Mouse (Mus musculus) limb, embryonic 10.5 days (tissue): ENCODE measurements around the gene Col28a1. TPM values are rescaled to one million over a fixed set of nuclear protein-coding genes. Genes with fewer than 3 reads are reported as not detected.

Experiments
- DNase-seq: peaks from one replicate; pipeline ENCODE4 v3.0.0-alpha.2; 2017; ENCODE audit warnings: low spot score
- H3K27ac ChIP-seq: fragments of 300-500 bp; sonication (generic); 2 replicates; pipeline ENCODE4 v1.5.1; 2016; ENCODE audit warnings: mild to moderate bottlenecking
- H3K27me3 ChIP-seq: fragments of 300-500 bp; sonication (generic); 2 replicates; pipeline ENCODE4 v1.6.1; 2016; ENCODE audit warnings: low read depth, mild to moderate bottlenecking; ENCODE audit not compliant: poor library complexity, severe bottlenecking
- H3K36me3 ChIP-seq: fragments of 300-500 bp; sonication (generic); 2 replicates; pipeline ENCODE4 v1.6.1; 2016; ENCODE audit warnings: mild to moderate bottlenecking, moderate library complexity
- H3K4me1 ChIP-seq: fragments of 300-500 bp; sonication (generic); 2 replicates; pipeline ENCODE4 v1.6.1; 2016
- H3K4me3 ChIP-seq: fragments of 300-500 bp; sonication (generic); 2 replicates; pipeline ENCODE4 v1.5.1; 2016; ENCODE audit warnings: mild to moderate bottlenecking, moderate library complexity
- H3K9me3 ChIP-seq: fragments of 300-500 bp; sonication (generic); replicated peaks from 2 replicates; pipeline ENCODE4 v1.6.1; 2016; ENCODE audit warnings: mild to moderate bottlenecking
- WGBS: fragments of 180-500 bp; shearing (Covaris S2); methylation state at CpG from one replicate; pipeline ENCODE4 v1.1.7; 2016; 5-methylcytosine and 5-hydroxymethylcytosine counted together
- polyA plus RNA-seq: library from polyadenylated mRNA; unstranded; fragments of >200 nt; fragmentation: Nextera tagmentation; extraction: Ambion mirVana; gene quantifications from 2 replicates; pipeline ENCODE4 v1.2.1, GENCODE M21; 2016

The Col28a1 gene
- polyA plus RNA-seq, 1 experiment from 2014 or later = 0.15 TPM

- Histone ChIP-seq H3K27me3 (no peaks in the 10 kb centered on the region), H3K4me1 (peaks cover 5% of the 10 kb centered on the region; the same call in 1 of the 2 replicates), H3K36me3 (no peaks in the 10 kb centered on the region), H3K9me3 (no peaks in the 10 kb centered on the region), H3K4me3 (no peak overlapping the region), H3K27ac (no peak overlapping the region)
- no peak for DNase-seq
- 64% methylated on average over 1 of the region's 1 CpGs for WGBS
Measured at GRCm38 (mm10) chr6:8164741-8165140, 27.7 kb downstream of the Col28a1 start.

- DNase-seq = no peak
- Histone ChIP-seq H3K36me3 (no peaks in the 10 kb centered on the region), H3K4me3 (no peak overlapping the region), H3K27ac (no peak overlapping the region), H3K4me1 (no peaks in the 10 kb centered on the region), H3K27me3 (no peaks in the 10 kb centered on the region), H3K9me3 (no peaks in the 10 kb centered on the region)
- WGBS = 61% methylated on average over 2 of the region's 2 CpGs
Measured at GRCm38 (mm10) chr6:8160001-8160400, 32.4 kb downstream of the Col28a1 start.

GRCm38 (mm10) chr6:8157121-8157520 lies 35.3 kb downstream of the Col28a1 start:
- Histone ChIP-seq H3K4me1 (no peaks in the 10 kb centered on the region), H3K27ac (no peak overlapping the region), H3K9me3 (no peaks in the 10 kb centered on the region), H3K27me3 (no peaks in the 10 kb centered on the region), H3K4me3 (no peak overlapping the region), H3K36me3 (no peaks in the 10 kb centered on the region)
- DNase-seq = no peak

- Histone ChIP-seq H3K36me3 (no peaks in the 10 kb centered on the region), H3K4me1 (peaks cover 4% of the 10 kb centered on the region; the same call in 1 of the 2 replicates), H3K4me3 (no peak overlapping the region), H3K27ac (no peak overlapping the region), H3K27me3 (no peaks in the 10 kb centered on the region), H3K9me3 (no peaks in the 10 kb centered on the region)
- 64% methylated on average over 10 of the region's 10 CpGs for WGBS
- no peak for DNase-seq
Measured at GRCm38 (mm10) chr6:8152551-8153361, 39.7 kb downstream of the Col28a1 start.

- H3K27ac ChIP-seq = peak overlapping the region; percentile 54
- no peak overlapping the region for H3K4me3 ChIP-seq
- no peaks in the 10 kb centered on the region for H3K36me3 ChIP-seq
- DNase-seq = no peak
- 71% methylated on average over 2 of the region's 2 CpGs for WGBS
- H3K9me3 ChIP-seq = no peaks in the 10 kb centered on the region
- H3K4me1 ChIP-seq = peaks cover 4% of the 10 kb centered on the region; the same call in 1 of the 2 replicates
- no peaks in the 10 kb centered on the region for H3K27me3 ChIP-seq
Measured at GRCm38 (mm10) chr6:8148916-8149315, 43.5 kb downstream of the Col28a1 start.

GRCm38 (mm10) chr6:8141881-8142280 lies 50.5 kb downstream of the Col28a1 start:
- 41% methylated on average over 1 of the region's 1 CpGs for WGBS
- no peak overlapping the region for H3K27ac ChIP-seq
- H3K36me3 ChIP-seq = no peaks in the 10 kb centered on the region
- no peak for DNase-seq
- H3K4me3 ChIP-seq = no peak overlapping the region
- no peaks in the 10 kb centered on the region for H3K4me1 ChIP-seq
- no peaks in the 10 kb centered on the region for H3K9me3 ChIP-seq
- H3K27me3 ChIP-seq = no peaks in the 10 kb centered on the region

GRCm38 (mm10) chr6:8130149-8130548 lies 62.3 kb downstream of the Col28a1 start:
- no peaks in the 10 kb centered on the region for H3K27me3 ChIP-seq
- DNase-seq = no peak
- H3K4me1 ChIP-seq = peaks cover 6% of the 10 kb centered on the region; the same call in 1 of the 2 replicates
- peak overlapping the region; percentile 36 for H3K27ac ChIP-seq
- WGBS = 81% methylated on average over 7 of the region's 7 CpGs
- no peak overlapping the region for H3K4me3 ChIP-seq
- no peaks in the 10 kb centered on the region for H3K9me3 ChIP-seq
- H3K36me3 ChIP-seq = no peaks in the 10 kb centered on the region

- H3K4me3 ChIP-seq = no peak overlapping the region
- H3K27me3 ChIP-seq = no peaks in the 10 kb centered on the region
- peaks cover 6% of the 10 kb centered on the region; the same call in 1 of the 2 replicates for H3K4me1 ChIP-seq
- DNase-seq = no peak
- H3K36me3 ChIP-seq = no peaks in the 10 kb centered on the region
- 98% methylated on average over 1 of the region's 1 CpGs for WGBS
- H3K9me3 ChIP-seq = no peaks in the 10 kb centered on the region
- no peak overlapping the region for H3K27ac ChIP-seq
Measured at GRCm38 (mm10) chr6:8128164-8128563, 64.3 kb downstream of the Col28a1 start.

GRCm38 (mm10) chr6:8126545-8126944 lies 65.9 kb downstream of the Col28a1 start:
- H3K27me3 ChIP-seq = no peaks in the 10 kb centered on the region
- no peak for DNase-seq
- H3K9me3 ChIP-seq = no peaks in the 10 kb centered on the region
- H3K4me3 ChIP-seq = no peak overlapping the region
- WGBS = 73% methylated on average over 3 of the region's 3 CpGs
- H3K4me1 ChIP-seq = peaks cover 6% of the 10 kb centered on the region; the same call in 1 of the 2 replicates
- no peak overlapping the region for H3K27ac ChIP-seq
- H3K36me3 ChIP-seq = no peaks in the 10 kb centered on the region

- WGBS = 69% methylated on average over 2 of the region's 2 CpGs
- peak overlapping the region; percentile 68 for H3K27ac ChIP-seq
- H3K27me3 ChIP-seq = no peaks in the 10 kb centered on the region
- no peaks in the 10 kb centered on the region for H3K36me3 ChIP-seq
- 0 out of 2 replicates have a peak, but pooled peaks cover 2% of the 10 kb centered on the region for H3K9me3 ChIP-seq
- peaks cover 9% of the 10 kb centered on the region; the same call in 1 of the 2 replicates for H3K4me1 ChIP-seq
- DNase-seq = no peak
- H3K4me3 ChIP-seq = no peak overlapping the region
Measured at GRCm38 (mm10) chr6:8119116-8119515, 73.3 kb downstream of the Col28a1 start.

- no peaks in the 10 kb centered on the region for H3K27me3 ChIP-seq
- 77% methylated on average over 2 of the region's 2 CpGs for WGBS
- DNase-seq = no peak
- H3K27ac ChIP-seq = peak overlapping the region; percentile 68; the same call in 1 of the 2 replicates
- no peak overlapping the region for H3K4me3 ChIP-seq
- H3K9me3 ChIP-seq = 0 out of 2 replicates have a peak, but pooled peaks cover 2% of the 10 kb centered on the region
- peaks cover 9% of the 10 kb centered on the region; the same call in 1 of the 2 replicates for H3K4me1 ChIP-seq
- no peaks in the 10 kb centered on the region for H3K36me3 ChIP-seq
Measured at GRCm38 (mm10) chr6:8118577-8118976, 73.8 kb downstream of the Col28a1 start.

- Histone ChIP-seq H3K27ac (no peak overlapping the region), H3K36me3 (no peaks in the 10 kb centered on the region), H3K9me3 (no peaks in the 10 kb centered on the region), H3K27me3 (no peaks in the 10 kb centered on the region), H3K4me1 (no peaks in the 10 kb centered on the region), H3K4me3 (no peak overlapping the region)
- WGBS = 88% methylated on average over 10 of the region's 10 CpGs
- DNase-seq = no peak
Measured at GRCm38 (mm10) chr6:8105870-8106706, 86.3 kb downstream of the Col28a1 start.

- Histone ChIP-seq H3K27ac (no peak overlapping the region), H3K36me3 (no peaks in the 10 kb centered on the region), H3K9me3 (no peaks in the 10 kb centered on the region), H3K4me3 (no peak overlapping the region), H3K4me1 (peaks cover 4% of the 10 kb centered on the region), H3K27me3 (no peaks in the 10 kb centered on the region)
- DNase-seq = no peak
Measured at GRCm38 (mm10) chr6:8101224-8101623, 91.2 kb downstream of the Col28a1 start.
